Mouse (Mus musculus) v-Abl transformed pro-B cells (cell line): ENCODE results near the gene Pald1.

Source experiments
- in situ Hi-C, 2 experiments: fragments of 400-800 bp; cut with MboI; formaldehyde crosslinking; loops; one replicate each; pipeline ENCODE4 v1.15.1; 2025; ENCODE audit not compliant: unreplicated experiment in 2 of 2

Gene Pald1

DNA sequence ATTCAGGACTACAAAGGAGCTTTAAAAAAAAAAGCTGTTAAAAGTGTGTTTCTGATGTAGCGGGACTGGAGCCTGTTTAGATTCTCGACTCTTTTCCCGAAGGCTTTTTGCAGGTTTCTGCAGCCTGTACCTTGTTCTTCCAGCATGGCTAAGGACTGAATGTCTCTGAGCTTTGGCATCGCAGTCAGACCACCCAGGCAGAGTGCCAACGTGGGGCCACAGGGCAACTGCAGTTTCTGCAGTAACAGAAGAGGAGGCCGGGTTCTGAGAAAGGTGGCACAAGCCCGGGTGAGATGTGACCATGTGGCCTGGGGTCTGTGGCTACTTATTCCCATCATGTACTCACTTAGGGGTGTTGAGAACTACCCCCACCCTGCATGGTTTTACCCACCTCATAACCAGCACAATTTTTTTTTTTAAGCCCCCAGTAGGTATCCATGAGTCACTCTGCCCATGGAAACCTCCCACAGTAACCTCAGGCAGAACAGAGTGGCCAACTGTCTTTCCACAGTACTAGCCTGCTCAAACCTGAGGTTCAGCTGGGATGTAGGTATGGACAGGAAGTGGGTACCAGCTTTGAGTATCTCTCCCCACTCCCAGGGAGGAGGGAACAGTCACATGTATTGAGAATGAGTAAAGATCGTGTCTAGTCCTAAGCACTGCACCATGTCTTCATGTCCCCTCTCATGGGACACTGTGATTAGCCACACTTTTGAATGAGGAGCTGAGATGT lies 86.5 kb downstream of the Pald1 start:
- in situ Hi-C loops, result no loop called here

DNA sequence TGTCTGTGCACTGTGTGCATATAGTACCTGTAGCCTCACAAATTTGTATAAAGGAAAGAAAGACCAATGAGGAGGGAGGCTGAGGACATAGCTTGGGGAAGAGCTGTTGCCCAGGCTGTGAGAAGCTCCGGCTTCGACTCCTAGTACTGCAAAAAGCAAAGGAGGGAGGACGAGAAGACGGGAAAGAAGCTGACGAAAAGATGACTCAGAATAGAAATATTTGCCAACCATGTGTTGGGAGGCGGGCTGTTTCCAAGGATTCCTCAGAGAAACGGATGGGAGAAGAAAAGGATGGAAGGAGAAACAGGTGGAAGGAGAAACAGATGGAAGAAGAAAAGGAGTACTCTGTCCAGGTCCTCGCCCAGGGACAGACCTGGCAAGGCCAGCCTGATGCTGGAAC lies 89.1 kb downstream of the Pald1 start:
- in situ Hi-C loops, result no loop called here

DNA sequence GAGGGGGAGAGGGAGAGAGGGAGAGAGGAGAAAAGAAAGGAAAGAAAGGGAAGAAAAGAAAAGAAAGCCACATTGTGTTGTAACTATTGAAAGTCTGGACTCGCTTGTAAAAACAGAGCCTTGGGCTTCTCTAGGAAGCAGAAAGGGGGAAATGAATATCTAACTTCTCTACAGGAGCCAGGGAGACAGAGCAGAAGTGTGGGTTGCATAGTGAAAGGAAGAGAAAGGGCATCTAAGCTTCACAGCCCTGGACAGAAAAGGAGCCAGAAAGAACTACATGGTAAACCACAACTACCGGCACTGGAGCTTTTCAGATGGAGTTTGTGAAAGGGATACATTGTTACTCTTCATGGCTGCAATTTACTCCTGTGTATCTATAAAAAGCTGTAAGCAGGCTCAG lies 92.9 kb downstream of the Pald1 start:
- in situ Hi-C loops, result no loop called here

DNA sequence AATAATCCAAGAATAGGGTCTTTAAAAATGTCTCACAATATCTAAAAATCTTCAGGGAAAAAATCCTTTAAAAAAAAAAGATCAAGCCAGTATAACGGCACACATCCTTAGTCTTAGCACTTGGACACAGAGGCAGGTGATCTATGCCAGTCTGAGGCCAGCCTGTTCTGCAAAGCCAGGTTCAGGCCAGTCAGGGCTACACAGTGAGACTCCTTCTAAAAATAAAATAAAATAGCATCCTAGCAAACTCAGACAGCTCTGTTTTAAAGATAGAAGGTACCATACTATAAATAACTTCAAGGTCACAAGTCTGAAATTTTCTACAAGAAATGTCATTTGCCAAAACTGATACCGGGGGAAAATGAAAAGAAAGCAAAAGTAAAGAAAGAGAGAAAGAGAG lies 93.3 kb downstream of the Pald1 start:
- in situ Hi-C loops, result no loop called here

DNA sequence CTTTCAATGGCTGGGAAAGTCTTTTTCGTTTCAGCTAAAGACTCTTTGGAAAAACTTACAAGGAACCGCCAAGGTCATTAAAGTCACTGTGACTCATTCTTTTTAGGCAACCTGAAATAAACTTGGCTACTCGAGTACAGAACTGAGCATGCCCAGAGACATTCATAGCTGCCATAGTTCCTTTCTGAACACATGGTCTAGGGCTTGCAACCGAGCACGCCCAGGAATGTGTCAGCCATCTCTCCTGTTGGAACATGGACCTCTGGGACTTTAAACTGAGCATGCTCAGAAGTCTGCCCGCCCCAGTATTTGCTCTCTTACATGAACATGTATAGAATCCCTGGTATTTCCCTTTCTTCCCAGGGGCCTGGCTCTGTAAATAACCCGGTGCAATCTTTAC lies 97.1 kb downstream of the Pald1 start:
- in situ Hi-C loops, result no loop called here

DNA sequence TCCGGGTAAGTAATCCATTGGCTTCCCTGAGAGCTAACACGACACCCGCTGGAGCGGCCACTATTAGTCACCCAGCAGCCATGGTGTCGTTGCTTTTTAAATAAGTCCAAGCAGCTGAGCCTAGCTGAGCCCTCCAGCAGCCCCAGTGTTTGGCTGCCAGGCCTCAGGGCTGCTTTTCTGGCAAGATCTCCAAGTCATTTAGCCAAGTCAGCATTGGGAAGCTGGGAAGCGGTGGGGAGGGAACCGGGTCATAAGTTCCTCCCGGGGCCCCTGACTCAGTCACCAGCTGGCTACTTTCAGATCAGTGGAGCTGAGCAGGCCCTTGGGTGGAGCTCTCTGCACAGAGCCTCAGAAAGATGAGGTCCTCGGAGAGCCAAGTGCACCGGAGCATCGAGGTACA lies 98.1 kb downstream of the Pald1 start:
- in situ Hi-C loops, result no loop called here

DNA sequence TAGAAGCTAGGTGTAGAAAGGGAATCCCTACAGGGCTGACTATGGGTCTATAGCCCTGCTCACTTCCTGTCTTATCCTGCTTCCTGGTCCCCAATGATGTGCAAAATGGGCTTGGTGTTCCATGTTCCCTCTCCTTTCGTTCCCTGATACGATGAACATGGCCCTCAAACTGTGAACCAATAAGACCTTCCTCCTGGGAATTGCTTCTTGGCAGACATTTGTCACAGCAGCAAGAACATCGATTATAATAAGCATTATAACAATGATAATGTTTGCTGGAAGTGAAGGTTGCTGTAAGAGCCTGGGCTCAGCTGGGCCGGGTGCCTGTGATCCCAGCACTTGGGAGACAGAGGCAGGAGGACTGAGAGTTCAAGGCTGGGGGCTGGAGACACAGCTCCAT lies 99.0 kb downstream of the Pald1 start:
- in situ Hi-C loops, result no loop called here

DNA sequence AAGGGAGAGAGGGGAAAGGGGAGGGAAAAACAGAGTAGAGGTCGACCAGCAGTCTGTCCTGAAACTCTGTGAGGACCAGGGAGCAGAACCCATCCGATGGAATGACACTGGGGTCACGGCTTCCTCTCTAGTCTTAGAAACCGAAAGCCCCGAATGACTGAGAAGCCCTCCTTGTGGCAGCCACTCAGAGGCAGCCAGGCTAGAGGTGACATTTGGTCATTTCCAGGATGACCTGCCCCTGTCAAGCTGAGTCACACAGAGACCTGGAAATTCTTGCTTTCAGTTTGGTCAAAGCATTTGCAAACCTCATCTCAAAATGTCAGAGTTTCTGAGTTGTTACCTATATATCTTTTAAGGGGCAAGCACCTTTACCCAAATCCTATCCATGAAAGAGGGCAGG lies 102.2 kb downstream of the Pald1 start:
- in situ Hi-C loops, result no loop called here

DNA sequence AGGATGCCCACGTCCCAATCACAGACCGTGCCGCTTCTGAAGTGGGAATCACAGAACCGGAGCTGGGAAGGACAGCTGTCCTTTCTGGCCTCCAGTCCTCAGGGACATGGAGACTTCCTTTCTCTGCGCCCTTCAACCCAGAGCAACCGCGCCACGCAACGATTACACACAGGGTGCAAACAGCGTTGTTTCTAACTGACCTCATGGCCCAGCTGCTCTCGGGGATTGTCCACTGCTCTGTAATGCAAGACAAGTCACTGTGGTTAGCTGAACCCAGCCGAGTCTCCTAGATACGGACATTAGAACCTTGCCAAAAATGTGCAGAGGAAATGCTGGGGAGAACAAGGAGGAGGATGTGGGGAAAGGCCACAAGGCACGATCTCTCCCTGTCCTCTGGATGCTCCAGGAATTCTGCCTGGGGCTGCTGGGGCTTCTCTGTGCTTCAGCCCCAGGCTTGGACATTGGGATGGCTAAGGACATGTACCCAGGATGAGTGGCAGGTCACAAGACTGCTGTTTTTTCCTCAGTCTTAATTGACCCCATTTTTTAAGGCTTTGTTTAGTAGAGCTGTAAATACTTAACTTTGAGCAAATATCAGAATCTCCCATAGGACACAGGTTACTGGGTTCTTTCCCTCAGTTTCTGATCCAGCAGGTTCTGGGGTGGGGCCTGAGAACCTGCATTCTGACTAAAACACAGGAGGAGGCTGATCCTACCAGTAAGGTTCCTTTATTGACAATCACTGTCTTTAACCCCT lies 105.2 kb downstream of the Pald1 start:
- in situ Hi-C loops, result no loop called here

DNA sequence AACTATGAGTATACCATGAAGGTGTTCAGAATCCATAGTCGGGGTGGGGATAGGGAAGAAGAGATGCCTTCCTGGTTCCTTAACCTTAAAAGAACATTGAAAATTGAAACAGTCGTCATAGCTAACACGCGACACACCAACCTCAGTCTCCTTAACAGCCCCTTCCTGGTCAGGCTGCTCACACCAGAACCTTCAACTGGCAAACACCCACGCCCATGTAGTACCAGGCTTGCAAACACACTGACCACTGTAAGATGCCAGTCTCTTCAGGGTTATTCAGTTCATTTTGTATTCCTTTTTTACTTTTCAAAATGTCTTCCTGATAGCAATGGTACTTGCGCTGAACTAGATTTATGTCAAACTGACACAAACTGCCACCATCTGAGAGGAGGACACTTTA lies 106.3 kb downstream of the Pald1 start:
- in situ Hi-C loops, result no loop called here

DNA sequence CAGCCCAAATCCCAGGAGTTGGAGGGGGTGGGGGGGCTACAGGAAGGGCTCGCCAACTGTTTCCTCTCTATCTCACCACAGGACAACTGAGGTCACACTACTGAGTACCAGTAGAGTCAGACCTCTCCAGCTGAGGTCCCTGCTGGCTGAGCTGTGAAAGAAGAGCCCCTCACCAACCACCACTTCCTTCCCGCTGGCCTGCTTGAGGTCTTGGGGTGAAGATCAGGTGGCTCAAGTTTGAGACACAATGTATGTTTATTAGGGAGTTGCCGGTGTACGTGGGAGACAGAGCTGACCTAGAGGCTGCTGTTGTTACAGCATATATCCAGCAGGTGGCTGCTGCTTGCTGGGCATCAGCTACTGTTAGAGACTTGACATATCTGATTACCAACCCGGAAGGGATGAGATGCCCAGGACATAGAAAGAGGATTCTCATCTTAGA lies 107.6 kb downstream of the Pald1 start:
- in situ Hi-C loops, result no loop called here

DNA sequence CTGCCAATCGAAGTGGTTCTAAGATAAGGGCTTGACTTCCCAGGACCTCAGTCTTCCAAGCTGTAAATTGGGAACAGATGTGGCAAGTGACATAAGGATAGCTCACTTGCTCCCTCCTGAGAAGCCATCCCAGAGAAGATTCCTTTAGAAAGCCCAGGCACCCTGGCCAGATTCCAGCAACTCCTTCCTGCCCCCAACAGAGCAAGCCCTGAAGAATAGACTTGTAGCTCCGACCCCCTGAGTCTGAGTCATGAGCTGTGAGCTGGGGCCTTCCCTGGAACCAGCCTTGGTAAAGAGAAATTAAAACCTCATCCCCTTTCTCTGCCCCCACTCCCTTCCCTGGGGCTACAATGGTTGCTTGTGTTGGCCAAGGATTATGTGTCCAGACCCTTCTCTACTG lies 108.8 kb downstream of the Pald1 start:
- in situ Hi-C loops, result no loop called here

DNA sequence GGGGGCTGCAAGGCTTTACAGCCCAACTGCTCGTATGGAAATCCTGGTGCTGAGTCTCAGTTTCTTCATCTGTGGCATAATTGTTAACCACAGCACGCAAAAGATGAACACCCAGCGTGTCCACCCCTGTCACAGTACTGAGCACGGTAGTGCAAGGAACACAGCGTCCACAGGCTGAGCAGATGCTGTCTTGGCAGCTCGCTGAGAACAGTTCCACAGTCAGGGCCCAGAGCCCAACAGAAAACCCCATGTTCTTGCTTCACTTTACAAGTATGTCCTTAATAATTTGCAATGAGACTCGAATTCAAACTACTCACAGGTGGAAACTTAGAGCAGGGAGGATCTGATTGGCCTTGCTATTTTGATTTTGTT lies 109.5 kb downstream of the Pald1 start:
- in situ Hi-C loops, result no loop called here

DNA sequence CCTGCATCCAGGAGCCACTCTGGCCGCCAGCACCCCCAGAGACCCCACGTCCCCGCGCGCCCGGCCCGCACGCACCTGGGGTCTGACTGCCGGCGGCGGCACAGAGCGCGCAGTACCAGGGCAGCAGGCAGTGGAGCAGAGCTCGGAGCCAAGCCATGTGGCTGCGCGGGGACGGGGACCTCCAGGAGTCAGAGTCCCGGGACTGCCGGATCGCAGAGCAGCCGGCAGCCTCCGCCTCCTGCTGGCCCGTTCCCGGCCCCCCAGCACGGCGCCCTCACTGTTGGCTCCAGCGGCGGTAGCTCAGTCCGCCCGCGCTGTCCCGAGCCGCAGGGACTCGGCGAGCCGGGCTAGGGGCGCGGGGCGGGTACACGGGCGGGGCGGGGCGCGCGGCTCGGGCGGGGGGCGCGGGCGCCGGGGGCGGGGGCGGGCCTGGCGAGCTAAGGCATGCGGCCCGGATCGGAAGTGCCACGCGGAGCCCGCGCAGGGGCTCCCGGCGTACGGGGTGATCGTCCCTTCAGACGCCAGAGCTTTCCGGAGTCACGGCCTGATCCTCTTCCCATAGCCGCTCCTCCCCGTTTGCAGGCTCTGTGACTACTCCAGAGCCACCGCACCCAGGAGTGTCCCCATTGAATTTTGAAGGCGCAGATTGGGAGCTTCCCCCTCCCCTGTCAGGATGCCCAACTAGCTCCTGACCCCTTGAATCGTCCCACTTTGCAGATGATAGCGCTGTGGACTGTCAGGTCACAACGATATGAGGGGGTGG lies 110.1 kb downstream of the Pald1 start, which contains the start of gene Adamts14:
Gene Adamts14 (minus strand): TSS at position 358 of the 763 bp plus-strand sequence.
- in situ Hi-C loops, result no loop called here

DNA sequence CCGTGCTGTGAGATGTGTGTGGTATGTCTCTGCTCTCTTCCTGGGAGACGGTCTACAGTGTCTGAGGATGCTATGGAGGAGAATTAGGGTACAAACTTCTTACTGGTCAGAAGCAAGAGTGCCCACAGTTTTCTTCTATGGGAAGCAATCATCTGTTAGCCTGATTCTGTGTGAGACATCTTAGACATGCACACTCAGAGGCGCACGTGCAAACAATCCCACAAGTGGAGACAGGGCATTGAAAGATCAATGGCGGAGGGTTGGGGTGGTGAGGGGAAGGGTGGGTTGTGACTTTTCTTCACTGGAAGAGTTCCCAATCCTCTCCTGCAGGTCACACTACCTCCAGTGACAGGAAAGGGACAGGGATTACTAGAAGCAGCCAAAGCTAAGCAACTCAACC lies 110.7 kb downstream of the Pald1 start:
- in situ Hi-C loops, result no loop called here

DNA sequence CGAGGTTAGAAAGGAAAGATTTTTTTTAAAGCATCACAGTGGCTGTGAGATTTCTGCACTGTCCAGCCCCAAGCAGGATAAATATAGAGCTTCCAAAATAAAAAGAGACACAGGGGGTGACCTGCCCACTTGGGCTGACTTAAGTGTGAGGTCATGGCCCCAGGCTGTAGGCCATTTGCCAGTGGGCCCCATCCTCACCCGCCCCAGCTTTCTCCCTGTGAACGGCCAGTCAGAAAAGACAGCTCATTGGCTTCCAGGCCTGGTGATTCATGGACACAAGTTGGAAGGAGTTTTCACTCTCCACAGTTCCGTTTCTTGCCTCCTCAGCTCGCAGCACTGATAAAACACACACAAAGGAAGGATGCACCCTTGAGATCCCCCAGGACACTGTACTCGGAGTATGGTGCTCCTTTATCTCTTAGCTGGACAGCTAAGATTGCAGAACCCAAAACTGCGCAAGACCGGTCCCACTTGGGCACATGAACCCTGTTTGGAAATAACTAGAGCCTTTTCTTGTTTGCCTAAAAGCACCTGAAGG lies 111.2 kb downstream of the Pald1 start:
- in situ Hi-C loops, result no loop called here
